In the genomic region with DNA sequence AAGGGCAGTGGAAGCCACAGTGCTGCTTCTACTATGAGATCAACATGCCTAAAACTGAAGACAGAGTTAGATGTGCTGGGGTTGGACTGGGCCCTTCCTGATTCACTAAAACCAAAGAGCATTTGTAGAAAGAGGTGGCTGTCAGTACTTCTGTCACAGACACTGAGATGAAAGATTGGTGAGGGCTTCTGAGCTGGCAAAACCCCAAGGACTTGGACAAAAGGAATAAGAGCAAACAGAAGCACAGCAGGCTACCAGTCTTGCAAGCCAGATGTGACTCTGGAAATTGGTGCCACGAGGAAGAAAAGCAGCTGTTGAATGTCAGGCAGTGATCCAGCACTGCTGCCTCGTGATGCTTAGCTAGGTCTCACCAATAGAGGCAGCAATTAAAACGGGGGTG, we compare ENCODE assay signal across 13 mouse cellular contexts. TPM values are rescaled to one million over a fixed set of nuclear protein-coding genes. Genes with fewer than 3 reads are reported as not detected.
A peak's percentile ranks its signal among the peaks of the same experiment; 100 is the strongest.
DNase-seq lines count a peak whose midpoint lies in the region; ATAC-seq and TF ChIP-seq lines count a peak whose summit lies in the region.
"Had no signal": no experiment of that assay in that cellular context is flagged by ENCODE, and none has a peak within 500 bp of the region (broad histone marks: within the 10 kb centered on the region; RNA-seq: fewer than 3 reads in every experiment).

No protein-coding gene starts in this region.

- H3K36me3 ChIP-seq in kidney, adult 2 months (ENCODE audit: control insufficient read depth, insufficient read depth, low read length) = no peaks in the 10 kb centered on the region
- no peaks in the 10 kb centered on the region for H3K36me3 ChIP-seq in lung, postnatal 0 days (ENCODE audit: insufficient read depth, low read length)
- H3K36me3 ChIP-seq: forebrain, embryonic 12.5 days had no signal

- H3K4me2 ChIP-seq in lung, postnatal 0 days (replicated peaks; ENCODE audit: low read depth, low read length) = no peak overlapping the region
- H3K4me2 ChIP-seq: forebrain, embryonic 12.5 days; hindbrain, embryonic 14.5 days had no signal

- intact Hi-C loops in heart, postnatal 36 days (cut with DNase I) = no loop called here

- H3K9me3 ChIP-seq in lung, postnatal 0 days (ENCODE audit: low read length) = no peaks in the 10 kb centered on the region

- no peak for TF ChIP-seq CTCF in kidney, adult 2 months (conservative IDR thresholded peaks at IDR 0.05; ENCODE audit: insufficient read depth, insufficient read length, low read depth, low read length)
- TF ChIP-seq CTCF in brain, embryonic 14.5 days (IDR thresholded peaks at IDR 0.05; ENCODE audit: borderline replicate concordance, extremely low read depth, insufficient read depth, insufficient read length) = no peak
- peak; percentile 27; the same call in 1 of the 2 replicates for TF ChIP-seq CTCF in lung, postnatal 0 days (IDR thresholded peaks at IDR 0.05)

- H3K4me1 ChIP-seq in kidney, adult 2 months (ENCODE audit: control insufficient read depth, insufficient read depth, low read length) = no peaks in the 10 kb centered on the region
- H3K4me1 ChIP-seq in lung, postnatal 0 days (ENCODE audit: insufficient read depth, low read depth, low read length) = no peaks in the 10 kb centered on the region
- H3K4me1 ChIP-seq: forebrain, embryonic 12.5 days had no signal

- H3K27ac ChIP-seq in kidney, adult 2 months (ENCODE audit: insufficient read depth, low read depth, low read length) = 0 out of 2 replicates have a peak overlapping the region, but pooled peaks have one; percentile 18
- peak overlapping the region; percentile 69 for H3K27ac ChIP-seq in lung, postnatal 0 days (ENCODE audit: low read length)
- H3K27ac ChIP-seq: forebrain, embryonic 12.5 days; hindbrain, embryonic 14.5 days had no signal

- no peaks in the 10 kb centered on the region for H3K27me3 ChIP-seq in kidney, adult 2 months (replicated peaks; ENCODE audit: control insufficient read depth, insufficient read depth, low read length)
- no peaks in the 10 kb centered on the region for H3K27me3 ChIP-seq in lung, postnatal 0 days (replicated peaks; ENCODE audit: insufficient read depth, low read length)
- H3K27me3 ChIP-seq: forebrain, embryonic 12.5 days had no signal

- ATAC-seq in lung, postnatal 0 days = peak; percentile 74

- no peak for TF ChIP-seq POLR2A in kidney, adult 2 months (IDR thresholded peaks at IDR 0.05; ENCODE audit: low read depth, low read length)
- TF ChIP-seq POLR2A in brain, embryonic 14.5 days (IDR thresholded peaks at IDR 0.05; ENCODE audit: borderline replicate concordance, extremely low read depth, insufficient read depth, insufficient read length, poor library complexity, severe bottlenecking) = no peak

- H3K4me3 ChIP-seq in kidney, adult 2 months (ENCODE audit: insufficient read depth, low read depth, low read length) = no peak overlapping the region
- H3K4me3 ChIP-seq in lung, postnatal 0 days (ENCODE audit: low read depth, low read length) = no peak overlapping the region
- H3K4me3 ChIP-seq: forebrain, embryonic 12.5 days had no signal

- peak; percentile 49; the same call in 1 of the 2 replicates for TF ChIP-seq EP300 in lung, postnatal 0 days (IDR thresholded peaks at IDR 0.05)

- 21% methylated on average over 3 of the region's 3 CpGs for WGBS in kidney, adult 2 months
- 25% methylated on average over 3 of the region's 3 CpGs for WGBS in lung, postnatal 0 days

- peak; percentile 28 for DNase-seq in kidney, adult 2 months
- no peak for DNase-seq in kidney, adult 9 months
- DNase-seq in brain, embryonic 14.5 days (ENCODE audit: low read depth) = peak; percentile 38
- DNase-seq in heart, postnatal 36 days = peak; percentile 54 to 56
- peak; percentile 86 for DNase-seq in lung, postnatal 0 days (ENCODE audit: low spot score)
- no peak for DNase-seq in left cerebral cortex, adult 8-10 months (ENCODE audit: low spot score in 2 of 2)
- DNase-seq in left cerebral cortex, adult 18-20 months (ENCODE audit: low spot score in 2 of 2) = no peak
- no peak for DNase-seq in testis, postnatal 14 days (ENCODE audit: low spot score)
- DNase-seq: cerebellum, adult 9-11 months; thymus, adult 18-20 months had no signal

- H3K9ac ChIP-seq in lung, postnatal 0 days (replicated peaks; ENCODE audit: low read depth) = no peak overlapping the region
- H3K9ac ChIP-seq: forebrain, embryonic 12.5 days; hindbrain, embryonic 14.5 days had no signal

RNA-seq across cellular contexts. Expression of gene Fmod, which starts 48.2 kb away (rescaled TPM):
- 9.7 and 11.9 TPM in 2 replicates for polyA plus RNA-seq in kidney, adult 2 months (2012; rRNA removed)
- polyA plus RNA-seq in brain, embryonic 14.5 days (2012; rRNA removed) = 2.8 and 7.4 TPM in 2 replicates
- total RNA-seq in heart, postnatal 36 days (2021) = 10 to 100 TPM in 1 of 2 experiments, 1 to 10 TPM in 1; 8.6 to 13.2 TPM
- 9.7 and 10.0 TPM in 2 replicates for polyA plus RNA-seq in lung, postnatal 0 days (2015; fragmentation: Nextera tagmentation; extraction: Ambion mirVana)
- 10 to 100 TPM; 15.9 to 22.2 (median 20.9) TPM for total RNA-seq in left cerebral cortex, adult 8-10 months (2022)
- 10 to 100 TPM; 27.5 to 28.4 TPM for total RNA-seq in left cerebral cortex, adult 18-20 months (2021)
- total RNA-seq: megakaryocyte, adult 5-6 weeks had no signal

Comparison
In these comparisons a context has a peak if more than half of its experiments do, and no peak if none do; other contexts are left out.
1. DNase-seq: peak in kidney, adult 2 months (single experiment), brain, embryonic 14.5 days (single experiment), heart, postnatal 36 days (2 of 2) and lung, postnatal 0 days (single experiment); none in kidney, adult 9 months (single experiment), left cerebral cortex, adult 8-10 months (0 of 2), left cerebral cortex, adult 18-20 months (0 of 2) and testis, postnatal 14 days (single experiment).